Mouse (Mus musculus): ENCODE results near the gene Plekhg4.

The Plekhg4 gene

GRCm38 (mm10) chr8:105373032-105373431 is at the start of gene Plekhg4:
Gene Plekhg4, plus strand, starts transcription at chr8:105373274.
- DNase-seq (ENCODE audit: low spot score in 2 of 2): no peak

DNA sequence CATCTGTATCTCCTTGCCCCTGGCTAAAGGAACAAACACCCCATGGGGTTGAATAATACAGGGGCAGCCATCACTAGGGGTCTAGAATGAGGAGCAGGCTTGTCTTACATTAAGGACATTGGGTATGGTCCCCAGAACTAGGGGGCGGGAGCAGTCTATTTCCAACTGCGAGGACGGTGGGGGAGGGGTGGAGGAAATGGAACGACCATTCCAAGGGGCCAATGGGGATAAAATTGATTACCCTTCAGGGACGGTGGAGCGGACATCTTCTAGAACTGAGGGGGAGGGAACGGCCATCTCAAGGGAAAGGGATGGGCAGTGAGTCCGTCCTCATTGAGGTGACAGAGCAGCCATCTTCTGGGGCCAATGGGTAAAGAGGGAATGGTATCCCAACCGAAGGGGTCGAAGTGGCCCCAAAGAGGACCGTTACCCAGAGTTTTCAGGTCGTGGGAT is 47.4 kb upstream of the Plekhg4 start:
- DNase-seq (ENCODE audit: low spot score in 2 of 2): no peak

- DNase-seq (ENCODE audit: low spot score in 2 of 2): peak; percentile 90 to 97
These were observed 46.9 kb upstream of the Plekhg4 start, which contains the start of the genes Lrrc29 and Tmem208 for GRCm38 (mm10) chr8:105326141-105326672. Gene Lrrc29, minus strand, starts transcription at chr8:105326278. Gene Tmem208, plus strand, starts transcription at chr8:105326354.

DNA sequence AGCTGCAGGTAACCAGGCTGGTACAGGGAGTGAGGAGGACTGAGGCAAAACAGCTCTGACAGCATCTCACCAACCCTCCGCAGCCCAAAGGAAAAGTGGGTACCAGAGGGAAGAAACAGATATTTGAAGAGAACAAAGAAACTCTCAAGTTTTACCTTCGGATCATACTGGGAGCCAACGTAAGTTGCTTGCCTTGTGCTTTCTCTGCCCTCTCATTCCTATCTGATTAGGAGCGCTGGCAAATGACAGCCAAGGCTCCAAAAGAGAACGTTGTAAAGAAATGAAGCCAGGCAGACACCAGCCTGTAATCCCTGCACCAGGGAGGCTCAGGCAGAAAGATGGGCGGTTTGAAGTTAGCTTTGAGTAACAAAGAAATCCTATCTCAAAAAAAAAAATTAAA is 46.1 kb upstream of the Plekhg4 start:
- DNase-seq (ENCODE audit: low spot score in 2 of 2): no peak

GRCm38 (mm10) chr8:105330325-105330724 is 42.7 kb upstream of the Plekhg4 start:
- DNase-seq (ENCODE audit: low spot score in 2 of 2): no peak

GRCm38 (mm10) chr8:105331469-105331868 is 41.6 kb upstream of the Plekhg4 start:
- DNase-seq (ENCODE audit: low spot score in 2 of 2): no peak

DNA sequence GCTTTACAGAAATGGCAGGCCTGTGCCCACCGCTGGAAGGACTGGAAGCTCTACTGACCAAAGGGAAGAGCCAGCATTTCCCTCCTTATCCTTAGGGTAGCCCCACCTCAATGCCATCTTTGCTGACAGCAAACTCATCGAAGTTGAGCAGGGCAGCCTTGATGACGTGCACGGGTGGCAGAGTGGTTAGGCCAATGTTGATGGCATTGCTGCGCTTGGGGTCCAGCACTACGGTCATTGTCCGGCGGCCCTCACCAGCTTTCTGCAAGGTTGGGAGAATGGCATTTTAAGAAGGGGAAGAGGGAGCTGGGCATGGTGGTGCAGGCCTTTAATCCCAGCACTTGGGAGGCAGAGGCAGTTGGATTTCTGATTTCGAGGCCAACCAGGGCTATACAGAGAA is 41.1 kb upstream of the Plekhg4 start:
- DNase-seq (ENCODE audit: low spot score in 2 of 2): no peak

- DNase-seq (ENCODE audit: low spot score in 2 of 2): no peak
These were observed 40.6 kb upstream of the Plekhg4 start for GRCm38 (mm10) chr8:105332523-105332922.

- no peak for DNase-seq (ENCODE audit: low spot score in 2 of 2)
These were observed 36.5 kb upstream of the Plekhg4 start for GRCm38 (mm10) chr8:105336373-105337130.

- DNase-seq (ENCODE audit: low spot score in 2 of 2): no peak
These were observed 34.1 kb upstream of the Plekhg4 start for GRCm38 (mm10) chr8:105338992-105339391.

GRCm38 (mm10) chr8:105339886-105340635 is 33.0 kb upstream of the Plekhg4 start:
- DNase-seq (ENCODE audit: low spot score in 2 of 2): no peak

GRCm38 (mm10) chr8:105341399-105341798 is 31.7 kb upstream of the Plekhg4 start:
- DNase-seq (ENCODE audit: low spot score in 2 of 2): no peak

- DNase-seq (ENCODE audit: low spot score in 2 of 2): no peak
These were observed 30.3 kb upstream of the Plekhg4 start for GRCm38 (mm10) chr8:105342768-105343167.

DNA sequence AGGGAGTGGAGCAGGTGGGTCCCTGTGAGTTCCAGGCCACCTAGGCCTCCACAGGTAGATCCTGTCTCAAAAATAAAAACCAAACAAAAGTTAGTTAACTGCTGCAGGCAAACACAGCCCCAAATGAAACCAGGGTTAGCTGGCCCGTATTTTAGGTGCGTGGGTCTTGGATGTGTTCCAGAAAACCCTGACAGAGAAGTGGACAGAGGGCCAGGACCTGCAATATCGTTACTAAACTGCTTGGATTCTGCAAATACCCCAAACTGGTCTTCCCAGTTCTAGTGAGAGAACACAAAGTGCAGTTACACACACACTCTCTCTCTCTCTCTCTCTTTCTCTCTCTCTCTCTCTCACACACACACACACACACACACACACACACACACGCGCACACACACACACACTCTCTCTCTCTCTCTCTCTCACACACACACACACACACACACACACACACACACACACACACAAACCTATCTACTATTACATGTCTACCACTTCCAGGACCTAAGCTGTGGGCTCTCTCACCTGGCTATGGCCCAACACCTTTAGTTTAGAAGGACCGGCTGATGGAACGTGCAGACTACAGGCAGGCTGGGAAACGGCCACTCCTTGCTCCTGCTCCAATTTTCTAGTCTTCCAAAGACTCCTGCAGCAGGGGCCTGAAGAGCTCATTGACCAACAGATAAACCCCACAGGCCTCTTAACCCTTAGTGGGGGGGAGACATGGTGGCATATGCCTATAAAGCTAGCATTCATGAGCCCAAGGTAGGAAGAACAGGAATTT is 29.1 kb upstream of the Plekhg4 start:
- no peak for DNase-seq (ENCODE audit: low spot score in 2 of 2)

GRCm38 (mm10) chr8:105345061-105345975 is 27.8 kb upstream of the Plekhg4 start:
- peak in 1 of 2 experiments; percentile 31 for DNase-seq (ENCODE audit: low spot score in 2 of 2)

DNA sequence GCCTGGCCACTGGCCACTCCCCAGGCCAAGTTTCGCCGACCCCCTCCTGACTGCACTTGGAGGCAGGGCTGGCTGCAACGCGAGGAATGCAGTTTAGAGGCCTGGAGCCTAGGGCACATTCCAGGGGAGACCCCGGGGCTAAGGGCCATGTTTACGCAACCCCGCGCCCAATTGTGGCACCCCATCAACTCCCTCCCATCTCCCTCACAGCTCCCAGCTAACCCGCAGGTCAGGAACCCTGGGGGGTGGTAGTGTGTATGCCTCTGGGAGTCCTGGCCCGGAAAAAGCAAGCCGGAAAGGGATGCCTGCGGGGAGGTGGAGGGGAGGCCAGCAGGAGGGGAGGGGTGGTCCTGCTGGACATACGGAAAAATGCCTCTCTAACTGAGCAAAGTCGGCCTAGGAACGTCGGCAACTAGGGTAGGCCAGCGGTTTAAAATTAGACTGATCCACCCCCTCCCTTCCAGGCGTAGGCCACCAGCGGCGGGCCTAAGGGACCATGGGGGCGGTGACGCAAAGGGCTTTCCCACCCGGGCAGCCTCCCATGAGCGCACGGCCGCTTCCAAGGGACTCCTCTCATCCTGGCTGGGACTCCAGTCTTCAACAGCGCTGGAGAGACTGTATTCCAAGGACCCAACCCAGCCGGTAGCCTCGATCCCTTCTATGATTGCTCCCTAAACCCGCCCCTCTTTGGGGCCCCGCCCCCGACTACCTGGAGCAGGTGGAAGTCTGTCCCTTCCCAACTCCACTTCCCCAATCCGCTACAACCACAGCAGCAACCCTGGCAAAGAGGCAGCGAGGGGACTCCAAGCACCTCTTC is 26.3 kb upstream of the Plekhg4 start:
- peak in 1 of 2 experiments; percentile 38 for DNase-seq (ENCODE audit: low spot score in 2 of 2)

DNA sequence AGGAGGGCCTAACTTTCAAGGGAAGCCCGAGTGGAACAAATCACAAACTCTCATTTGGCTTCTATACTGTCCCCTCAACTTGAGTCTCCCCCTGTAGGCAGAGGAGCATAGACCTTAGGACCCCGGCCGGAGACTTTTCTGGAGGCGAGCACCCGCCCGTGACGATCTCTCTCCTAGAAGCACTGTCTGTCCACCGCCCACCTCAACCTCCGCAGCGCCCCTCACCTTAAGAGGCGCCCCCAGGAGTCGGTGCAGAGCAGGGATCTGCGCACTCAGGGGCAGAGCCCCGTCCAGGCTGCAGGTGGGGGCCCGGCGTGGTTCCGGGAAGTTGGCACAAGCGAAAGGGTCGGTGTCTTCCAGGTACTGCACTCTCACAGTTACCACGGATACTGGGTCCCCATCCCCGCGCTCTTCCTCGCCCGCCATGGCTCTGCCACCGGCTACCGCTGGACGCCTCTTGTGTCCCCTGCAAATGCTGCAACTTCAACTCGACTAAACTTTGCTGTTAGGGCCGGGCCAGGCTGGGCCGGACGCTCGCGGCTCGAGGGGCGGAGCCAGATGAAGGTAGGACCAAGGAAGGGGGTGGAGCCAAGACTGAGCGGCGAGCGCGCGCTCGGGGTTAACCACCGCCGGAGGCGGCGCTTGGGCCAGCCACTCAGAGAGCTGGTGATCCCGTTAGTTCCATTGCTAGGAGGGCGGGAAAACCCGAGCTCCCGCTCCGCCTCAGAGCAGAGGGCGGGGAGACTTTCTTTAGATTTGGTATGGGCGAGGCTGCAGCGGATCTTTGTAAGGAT is 25.4 kb upstream of the Plekhg4 start, which contains the start of gene Fhod1:
TSS of gene Fhod1 (minus strand) at position 526 of the 794 bp plus-strand sequence.
- DNase-seq (ENCODE audit: low spot score in 2 of 2): peak; percentile 66 to 87

DNA sequence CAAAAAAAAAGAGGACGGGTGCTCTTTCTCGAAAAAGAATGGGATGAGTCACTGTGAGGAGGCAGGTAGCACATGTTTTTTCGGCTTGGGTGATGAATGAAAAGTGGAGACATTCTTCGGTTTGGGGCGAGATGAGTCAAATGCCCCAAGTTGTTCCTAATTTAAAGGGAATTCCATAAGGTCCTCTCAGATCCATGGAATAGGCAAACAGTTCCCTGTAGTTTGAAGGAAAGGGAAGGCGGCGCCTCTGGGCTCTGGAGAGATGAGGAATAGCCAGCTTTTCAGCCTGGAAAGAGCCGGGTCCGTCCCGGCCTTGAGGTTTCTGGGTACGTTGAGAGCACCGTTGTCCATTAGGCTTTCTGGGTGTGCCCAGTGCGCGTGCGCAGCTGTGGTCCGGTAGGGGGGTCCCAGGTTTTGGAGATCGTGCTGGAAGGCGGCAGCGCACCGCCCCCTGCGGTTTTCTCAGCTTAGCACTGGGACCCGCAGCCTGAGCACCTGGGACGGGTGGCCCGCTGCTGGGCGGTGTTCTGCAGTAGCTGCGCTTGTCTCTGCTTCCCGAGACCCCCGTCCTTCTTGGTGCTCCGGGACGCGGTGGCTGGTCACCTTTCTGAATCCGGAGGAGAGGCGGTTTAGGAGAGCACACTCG is 24.5 kb upstream of the Plekhg4 start, which contains the start of gene Slc9a5:
TSS of gene Slc9a5 (plus strand) at position 394 of the 646 bp plus-strand sequence.
- DNase-seq (ENCODE audit: low spot score in 2 of 2): peak in 1 of 2 experiments; percentile 49
